Mouse (Mus musculus): ENCODE results near the gene Zc3h10. TPM values are rescaled to one million over a fixed set of nuclear protein-coding genes. Genes with fewer than 3 reads are reported as not detected.
"Not testable (repeated sequence)": the region's sequence is repeated elsewhere in the genome, so short reads cannot be mapped to it uniquely, and the experiment has no call there.

Zc3h10 gene
- polyA plus RNA-seq, 1 experiment: 10.7 TPM

- DNase-seq (ENCODE audit: low read depth, low spot score): no peak
- WGBS: 85% methylated on average over 6 of the region's 6 CpGs
Measured at GRCm38 (mm10) chr10:128556963-128557362, 9.4 kb upstream of the Zc3h10 start.

GRCm38 (mm10) chr10:128556286-128556685 lies 8.7 kb upstream of the Zc3h10 start:
- DNase-seq (ENCODE audit: low read depth, low spot score): no peak

- 89% methylated on average over 1 of the region's 1 CpGs for WGBS
Measured at GRCm38 (mm10) chr10:128555567-128555966, 8.0 kb upstream of the Zc3h10 start.

GRCm38 (mm10) chr10:128550144-128550823 lies 2.7 kb upstream of the Zc3h10 start:
- WGBS: 90% methylated on average over 11 of the region's 11 CpGs
- not testable (repeated sequence) for DNase-seq (ENCODE audit: low read depth, low spot score)

More at GRCm38 (mm10) chr10:128555567-128555966, 8.0 kb upstream of the Zc3h10 start:
- DNase-seq (ENCODE audit: low read depth, low spot score): not testable (repeated sequence)

- DNase-seq (ENCODE audit: low read depth, low spot score): not testable (repeated sequence)
- WGBS: 67% methylated on average over 6 of the region's 6 CpGs
Measured at GRCm38 (mm10) chr10:128549682-128550057, 2.1 kb upstream of the Zc3h10 start.

GRCm38 (mm10) chr10:128548947-128549681 lies 1.5 kb upstream of the Zc3h10 start, which contains the start of gene Rpl41:
Gene Rpl41 (minus strand): TSS chr10:128549305.
- DNase-seq (ENCODE audit: low read depth, low spot score): peak; percentile 85
- WGBS: under 1% methylated on average over 31 of the region's 31 CpGs

GRCm38 (mm10) chr10:128548051-128548791 lies 647 bp upstream of the Zc3h10 start:
- WGBS: under 1% methylated on average over 30 of the region's 30 CpGs
- not testable (repeated sequence) for DNase-seq (ENCODE audit: low read depth, low spot score)

GRCm38 (mm10) chr10:128546787-128547186 lies 787 bp downstream of the Zc3h10 start:
- WGBS: 3% methylated on average over 7 of the region's 7 CpGs
- DNase-seq (ENCODE audit: low read depth, low spot score): no peak

GRCm38 (mm10) chr10:128546361-128546760 lies 1.2 kb downstream of the Zc3h10 start:
- DNase-seq (ENCODE audit: low read depth, low spot score): no peak
- 2% methylated on average over 4 of the region's 4 CpGs for WGBS

GRCm38 (mm10) chr10:128545570-128545898 lies 2.0 kb downstream of the Zc3h10 start:
- DNase-seq (ENCODE audit: low read depth, low spot score): no peak
- WGBS: 69% methylated on average over 3 of the region's 3 CpGs

- 94% methylated on average over 37 of the region's 37 CpGs for WGBS
- DNase-seq (ENCODE audit: low read depth, low spot score): no peak
Measured at GRCm38 (mm10) chr10:128544674-128545569, 2.7 kb downstream of the Zc3h10 start.

GRCm38 (mm10) chr10:128544151-128544657 lies 3.4 kb downstream of the Zc3h10 start:
- 95% methylated on average over 15 of the region's 15 CpGs for WGBS
- no peak for DNase-seq (ENCODE audit: low read depth, low spot score)

- WGBS: 49% methylated on average over 2 of the region's 2 CpGs
Measured at GRCm38 (mm10) chr10:128543100-128543499, 4.5 kb downstream of the Zc3h10 start.

GRCm38 (mm10) chr10:128538340-128538870 lies 9.2 kb downstream of the Zc3h10 start:
- no peak for DNase-seq (ENCODE audit: low read depth, low spot score)
- 90% methylated on average over 1 of the region's 1 CpGs for WGBS

More at GRCm38 (mm10) chr10:128543100-128543499, 4.5 kb downstream of the Zc3h10 start:
- no peak for DNase-seq (ENCODE audit: low read depth, low spot score)

GRCm38 (mm10) chr10:128536266-128536940 lies 11.2 kb downstream of the Zc3h10 start:
- peak; percentile 93 for DNase-seq (ENCODE audit: low read depth, low spot score)
- WGBS: 10% methylated on average over 18 of the region's 18 CpGs

- no peak for DNase-seq (ENCODE audit: low read depth, low spot score)
- 65% methylated on average over 4 of the region's 4 CpGs for WGBS
Measured at GRCm38 (mm10) chr10:128535624-128536265, 11.8 kb downstream of the Zc3h10 start.

- WGBS: 64% methylated on average over 2 of the region's 2 CpGs
- no peak for DNase-seq (ENCODE audit: low read depth, low spot score)
Measured at GRCm38 (mm10) chr10:128535206-128535605, 12.4 kb downstream of the Zc3h10 start.
